Mouse (Mus musculus) liver, embryonic 14.5 days (tissue): ENCODE measurements at regions not wholly inside any gene's neighbourhood (a gene's known extent, or its start where the extent isn't known, plus 50 kb on each side); places are given as distances from the start of the nearest gene placed in this dataset.

ENCODE experiments used
- CTCF ChIP-seq: IDR thresholded peaks from 2 replicates; pipeline ENCODE4 v1.5.1; 2016; ENCODE audit warnings: antibody characterized with exemption, low read depth, control low read depth
- EP300 ChIP-seq: IDR thresholded peaks from 2 replicates; pipeline ENCODE4 v1.6.1; 2016; ENCODE audit warnings: antibody characterized with exemption, low read depth

DNA sequence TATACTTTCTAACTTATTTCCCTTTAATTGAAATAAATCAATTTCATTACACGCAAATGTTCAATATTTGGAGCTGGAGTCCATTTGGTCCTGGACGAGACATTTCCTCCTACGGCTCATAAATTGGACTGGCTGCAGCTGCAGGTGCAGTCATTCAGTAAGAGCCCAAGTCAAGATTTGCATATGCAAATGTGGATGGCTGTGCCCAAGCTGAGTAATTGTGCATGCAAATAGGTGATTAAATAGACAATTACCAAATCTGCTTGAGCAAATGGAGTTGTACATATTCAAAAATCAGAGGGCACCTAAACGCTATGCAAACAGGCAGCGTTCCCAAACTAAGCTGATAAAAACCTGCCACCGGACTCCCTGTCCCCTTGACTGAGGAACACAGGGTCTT, 110.2 kb downstream of the Rnd3 start:
- TF ChIP-seq CTCF (no peak), EP300 (no peak)
